Mouse (Mus musculus): ENCODE results near the gene Sash3. TPM values are rescaled to one million over a fixed set of nuclear protein-coding genes. Genes with fewer than 3 reads are reported as not detected.

Sash3 gene
- polyA plus RNA-seq, 1 experiment from 2014 or later = 3.4 TPM

Other genes with a start within 250 kb of the Sash3 start
- 15.7 and 16.9 TPM in 2 replicates for gene Ocrl, start 234.0 kb upstream of the Sash3 start, polyA plus RNA-seq (2015; fragmentation: Nextera tagmentation; extraction: Ambion mirVana)
- gene Apln, start 111.6 kb upstream of the Sash3 start, polyA plus RNA-seq (2015; fragmentation: Nextera tagmentation; extraction: Ambion mirVana) = 6.0 and 6.4 TPM in 2 replicates
- 3.4 and 4.0 TPM in 2 replicates for gene Xpnpep2, start 37.7 kb upstream of the Sash3 start, polyA plus RNA-seq (2015; fragmentation: Nextera tagmentation; extraction: Ambion mirVana)
- gene Zdhhc9, start 62.4 kb downstream of the Sash3 start, polyA plus RNA-seq (2015; fragmentation: Nextera tagmentation; extraction: Ambion mirVana) = 8.2 and 9.1 TPM in 2 replicates
- 15.4 and 16.4 TPM in 2 replicates for gene Utp14a, start 110.4 kb downstream of the Sash3 start, polyA plus RNA-seq (2015; fragmentation: Nextera tagmentation; extraction: Ambion mirVana)
- 4.9 and 5.1 TPM in 2 replicates for gene Bcorl1, start 194.9 kb downstream of the Sash3 start, polyA plus RNA-seq (2015; fragmentation: Nextera tagmentation; extraction: Ambion mirVana)